Mouse (Mus musculus) layer of hippocampus, adult 8-10 months (tissue): Measurements from ENCODE around the gene Slc1a5. TPM values are rescaled to one million over a fixed set of nuclear protein-coding genes. Genes with fewer than 3 reads are reported as not detected.

ENCODE experiments used
- DNase-seq, 2 experiments: peaks; one replicate each; pipeline ENCODE4 v3.0.0; 2022; ENCODE audit warnings: low spot score in 2 of 2
- total RNA-seq, 4 experiments: library from RNA; stranded (reverse); gene quantifications; 2 replicates each; pipeline ENCODE4 v1.2.4; 2022

The Slc1a5 gene
- total RNA-seq, 4 experiments from 2014 or later, result 2.5 to 11.0 (median 5.5) TPM

GRCm38 (mm10) chr7:16819794-16820193 lies 38.7 kb downstream of the Slc1a5 start:
- DNase-seq, result no peak

GRCm38 (mm10) chr7:16820271-16820763 lies 39.2 kb downstream of the Slc1a5 start:
- no peak for DNase-seq

- DNase-seq, result no peak
Measured at GRCm38 (mm10) chr7:16821091-16821490, 40.0 kb downstream of the Slc1a5 start.

GRCm38 (mm10) chr7:16821669-16822101 lies 40.5 kb downstream of the Slc1a5 start:
- DNase-seq, result peak; percentile 84 to 85

GRCm38 (mm10) chr7:16823734-16824133 lies 42.6 kb downstream of the Slc1a5 start:
- DNase-seq, result peak; percentile 67 to 79

GRCm38 (mm10) chr7:16825785-16826184 lies 44.6 kb downstream of the Slc1a5 start:
- DNase-seq, result no peak

GRCm38 (mm10) chr7:16826571-16826970 lies 45.4 kb downstream of the Slc1a5 start:
- DNase-seq, result no peak

GRCm38 (mm10) chr7:16827274-16827673 lies 46.1 kb downstream of the Slc1a5 start:
- DNase-seq, result no peak

GRCm38 (mm10) chr7:16830449-16830848 lies 49.3 kb downstream of the Slc1a5 start:
- no peak for DNase-seq

- no peak for DNase-seq
Measured at GRCm38 (mm10) chr7:16837916-16838803, 57.0 kb downstream of the Slc1a5 start.

- DNase-seq, result no peak
Measured at GRCm38 (mm10) chr7:16838804-16839426, 57.8 kb downstream of the Slc1a5 start.

- DNase-seq, result no peak
Measured at GRCm38 (mm10) chr7:16839427-16840108, 58.4 kb downstream of the Slc1a5 start.

GRCm38 (mm10) chr7:16840109-16840491 lies 59.0 kb downstream of the Slc1a5 start:
- DNase-seq, result no peak

- DNase-seq, result no peak
Measured at GRCm38 (mm10) chr7:16841078-16841477, 59.9 kb downstream of the Slc1a5 start.

GRCm38 (mm10) chr7:16841561-16842560 lies 60.7 kb downstream of the Slc1a5 start:
- no peak for DNase-seq

- DNase-seq, result peak; percentile 83 to 85
Measured at GRCm38 (mm10) chr7:16842645-16843063, 61.5 kb downstream of the Slc1a5 start, which contains the start of gene Prkd2. Gene Prkd2 (plus strand): TSS chr7:16842902.

- no peak for DNase-seq
Measured at GRCm38 (mm10) chr7:16843441-16844171, 62.5 kb downstream of the Slc1a5 start.

- DNase-seq, result no peak
Measured at GRCm38 (mm10) chr7:16844696-16845071, 63.5 kb downstream of the Slc1a5 start.

GRCm38 (mm10) chr7:16845072-16845819 lies 64.1 kb downstream of the Slc1a5 start:
- DNase-seq, result no peak
